Mouse (Mus musculus) forebrain, embryonic 10.5 days (tissue): Measurements from ENCODE around the gene 1600014C10Rik. TPM values are rescaled to one million over a fixed set of nuclear protein-coding genes. Genes with fewer than 3 reads are reported as not detected.

Source experiments
- DNase-seq: peaks from one replicate; pipeline ENCODE4 v3.0.0-alpha.2; 2017; ENCODE audit warnings: low spot score; ENCODE audit errors: extremely low spot score
- H3K27ac ChIP-seq: fragments of 300-500 bp; sonication (generic); 2 replicates; pipeline ENCODE4 v1.5.1; 2016; ENCODE audit warnings: mild to moderate bottlenecking
- H3K27me3 ChIP-seq: fragments of 300-500 bp; sonication (generic); 2 replicates; pipeline ENCODE4 v1.6.1; 2016; ENCODE audit warnings: mild to moderate bottlenecking; ENCODE audit not compliant: poor library complexity, severe bottlenecking
- H3K36me3 ChIP-seq: fragments of 300-500 bp; sonication (generic); replicated peaks from 2 replicates; pipeline ENCODE4 v1.6.1; 2016; ENCODE audit warnings: mild to moderate bottlenecking, moderate library complexity
- H3K4me1 ChIP-seq: fragments of 300-500 bp; sonication (generic); 2 replicates; pipeline ENCODE4 v1.6.1; 2016
- H3K4me3 ChIP-seq: fragments of 300-500 bp; sonication (generic); 2 replicates; pipeline ENCODE4 v1.5.1; 2016; ENCODE audit warnings: mild to moderate bottlenecking, moderate library complexity
- H3K9me3 ChIP-seq: fragments of 300-500 bp; sonication (generic); 2 replicates; pipeline ENCODE4 v1.6.1; 2016; ENCODE audit warnings: mild to moderate bottlenecking, moderate library complexity
- WGBS: fragments of 180-500 bp; shearing (Covaris S2); methylation state at CpG from one replicate; pipeline ENCODE4 v1.1.7; 2016; 5-methylcytosine and 5-hydroxymethylcytosine counted together
- polyA plus RNA-seq: library from polyadenylated mRNA; unstranded; fragments of >200 nt; fragmentation: Nextera tagmentation; extraction: Ambion mirVana; gene quantifications from 2 replicates; pipeline ENCODE4 v1.2.1, GENCODE M21; 2016

Gene 1600014C10Rik
- polyA plus RNA-seq, 1 experiment from 2014 or later: 14.3 TPM

GRCm38 (mm10) chr7:38226226-38226625, 43.2 kb downstream of the 1600014C10Rik start:
- 80% methylated on average over 2 of the region's 2 CpGs for WGBS
- 0 out of 2 replicates have a peak overlapping the region, but pooled peaks have one; percentile 69 for H3K4me3 ChIP-seq
- no peak for DNase-seq

GRCm38 (mm10) chr7:38227181-38227899, 44.3 kb downstream of the 1600014C10Rik start:
- H3K36me3 ChIP-seq: no peaks in the 10 kb centered on the region
- 0% methylated on average over 25 of the region's 25 CpGs for WGBS
- peaks cover 25% of the 10 kb centered on the region for H3K4me1 ChIP-seq
- peak; percentile 68 for DNase-seq
- H3K27me3 ChIP-seq: peaks cover 25% of the 10 kb centered on the region
- H3K9me3 ChIP-seq: no peaks in the 10 kb centered on the region; the same call in 1 of the 2 replicates
- H3K27ac ChIP-seq: peak overlapping the region; percentile 70
- H3K4me3 ChIP-seq: peak overlapping the region; percentile 69

More at GRCm38 (mm10) chr7:38226226-38226625, 43.2 kb downstream of the 1600014C10Rik start:
- peaks cover 7% of the 10 kb centered on the region for H3K36me3 ChIP-seq
- H3K27ac ChIP-seq: no peak overlapping the region
- no peaks in the 10 kb centered on the region; the same call in 1 of the 2 replicates for H3K9me3 ChIP-seq
- peaks cover 25% of the 10 kb centered on the region for H3K27me3 ChIP-seq
- peaks cover 25% of the 10 kb centered on the region for H3K4me1 ChIP-seq

GRCm38 (mm10) chr7:38227900-38228298, 44.9 kb downstream of the 1600014C10Rik start, which contains the start of gene Plekhf1:
Gene Plekhf1, minus strand, starts transcription at chr7:38228016.
- Histone ChIP-seq H3K4me1 (peaks cover 25% of the 10 kb centered on the region), H3K36me3 (no peaks in the 10 kb centered on the region), H3K4me3 (peak within 1 kb of the TSS; percentile 69), H3K27ac (peak within 1 kb of the TSS; percentile 70), H3K9me3 (no peaks in the 10 kb centered on the region; the same call in 1 of the 2 replicates), H3K27me3 (peaks cover 25% of the 10 kb centered on the region)
- WGBS: under 1% methylated on average over 36 of the region's 36 CpGs
- peak; percentile 92 for DNase-seq

GRCm38 (mm10) chr7:38228329-38228728, 45.3 kb downstream of the 1600014C10Rik start:
- peaks cover 25% of the 10 kb centered on the region for H3K4me1 ChIP-seq
- no peaks in the 10 kb centered on the region; the same call in 1 of the 2 replicates for H3K9me3 ChIP-seq
- peak overlapping the region; percentile 69 for H3K4me3 ChIP-seq
- no peak for DNase-seq
- WGBS: 20% methylated on average over 8 of the region's 8 CpGs
- H3K27me3 ChIP-seq: peaks cover 25% of the 10 kb centered on the region
- peak overlapping the region; percentile 70 for H3K27ac ChIP-seq
- H3K36me3 ChIP-seq: no peaks in the 10 kb centered on the region

GRCm38 (mm10) chr7:38230285-38230684, 47.3 kb downstream of the 1600014C10Rik start:
- Histone ChIP-seq H3K27ac (no peak overlapping the region), H3K27me3 (peaks cover 25% of the 10 kb centered on the region), H3K36me3 (no peaks in the 10 kb centered on the region), H3K4me3 (no peak overlapping the region), H3K9me3 (no peaks in the 10 kb centered on the region; the same call in 1 of the 2 replicates), H3K4me1 (peaks cover 22% of the 10 kb centered on the region)
- 22% methylated on average over 8 of the region's 8 CpGs for WGBS
- no peak for DNase-seq

GRCm38 (mm10) chr7:38236400-38237105, 53.5 kb downstream of the 1600014C10Rik start:
- no peak overlapping the region for H3K27ac ChIP-seq
- no peaks in the 10 kb centered on the region for H3K4me1 ChIP-seq
- H3K9me3 ChIP-seq: no peaks in the 10 kb centered on the region
- H3K36me3 ChIP-seq: no peaks in the 10 kb centered on the region
- WGBS: 51% methylated on average over 11 of the region's 11 CpGs
- DNase-seq: no peak
- no peaks in the 10 kb centered on the region for H3K27me3 ChIP-seq
- no peak overlapping the region for H3K4me3 ChIP-seq

- no peak overlapping the region for H3K27ac ChIP-seq
- H3K4me1 ChIP-seq: no peaks in the 10 kb centered on the region
- no peaks in the 10 kb centered on the region for H3K36me3 ChIP-seq
- H3K9me3 ChIP-seq: no peaks in the 10 kb centered on the region
- H3K27me3 ChIP-seq: no peaks in the 10 kb centered on the region
- no peak for DNase-seq
- no peak overlapping the region for H3K4me3 ChIP-seq
These were observed 54.1 kb downstream of the 1600014C10Rik start for GRCm38 (mm10) chr7:38237140-38237539.

- whole genome bisulfite sequencing: 86% methylated on average over 4 of the region's 4 CpGs
- no peak overlapping the region for H3K4me3 ChIP-seq
- no peak for DNase-seq
These were observed 59.4 kb downstream of the 1600014C10Rik start for GRCm38 (mm10) chr7:38242417-38242816.

More at GRCm38 (mm10) chr7:38242417-38242816, 59.4 kb downstream of the 1600014C10Rik start:
- H3K27ac ChIP-seq: no peak overlapping the region
- H3K27me3 ChIP-seq: no peaks in the 10 kb centered on the region
- no peaks in the 10 kb centered on the region for H3K4me1 ChIP-seq
- H3K36me3 ChIP-seq: no peaks in the 10 kb centered on the region
- H3K9me3 ChIP-seq: no peaks in the 10 kb centered on the region

Other genes with a start within 250 kb of the 1600014C10Rik start
- gene Uri1, start 159.7 kb upstream of the 1600014C10Rik start, polyA plus RNA-seq: 44.4 and 49.3 TPM in 2 replicates
- 116 and 117 TPM in 2 replicates for gene Ccne1, start 75.7 kb upstream of the 1600014C10Rik start, polyA plus RNA-seq
- gene Plekhf1, start 44.8 kb downstream of the 1600014C10Rik start, polyA plus RNA-seq: 2.5 and 2.6 TPM in 2 replicates
- gene Pop4, start 88.2 kb downstream of the 1600014C10Rik start, polyA plus RNA-seq: 92.0 and 98.3 TPM in 2 replicates